Mouse (Mus musculus): ENCODE data around the gene Tll1.
A peak's percentile ranks its signal among the peaks of the same experiment; 100 is the strongest.

The Tll1 gene

DNA sequence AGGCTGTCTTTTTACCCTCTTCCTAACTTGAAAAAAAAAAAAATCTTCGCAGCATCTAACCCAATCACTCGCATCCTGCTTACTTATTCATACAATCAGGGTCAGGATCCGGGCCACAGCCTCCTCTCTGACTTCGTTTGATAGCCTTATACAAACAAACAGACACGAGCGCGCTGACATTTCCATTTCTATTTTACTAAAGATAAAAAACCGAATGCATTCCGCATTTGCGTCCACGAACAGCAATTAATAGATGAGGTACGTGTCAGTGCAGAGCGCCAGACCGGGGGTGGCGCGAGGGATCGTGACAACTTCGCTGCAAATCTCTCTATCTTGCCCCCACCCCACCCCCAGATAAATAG lies at the start of gene Tll1:
Tll1 (minus strand) TSS at position 248 of the 362 bp plus-strand sequence.
- peak; percentile 48 to 61 for DNase-seq

DNA sequence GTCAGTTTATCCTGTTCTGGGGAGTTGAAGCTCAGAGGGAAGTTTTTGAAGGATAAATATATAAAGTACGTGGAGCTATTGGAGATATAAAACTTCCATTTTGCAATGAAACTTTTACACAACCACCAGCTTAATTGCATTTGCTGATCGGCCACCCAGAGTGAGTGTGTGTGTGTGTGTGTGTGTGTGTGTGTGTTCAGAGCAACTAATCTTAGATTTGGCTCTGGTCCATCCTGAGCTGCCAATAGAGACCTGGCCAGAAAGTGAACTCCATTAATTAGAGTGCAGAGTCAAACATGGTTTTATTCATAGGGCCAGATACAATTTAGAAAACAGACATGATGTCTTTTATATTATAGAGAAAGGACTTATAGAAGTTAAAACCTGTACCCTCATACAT lies 32.6 kb upstream of the Tll1 start:
- peak; percentile 45 to 51 for DNase-seq

GRCm38 (mm10) chr8:64221600-64221999 lies 15.5 kb upstream of the Tll1 start:
- no peak for DNase-seq

DNA sequence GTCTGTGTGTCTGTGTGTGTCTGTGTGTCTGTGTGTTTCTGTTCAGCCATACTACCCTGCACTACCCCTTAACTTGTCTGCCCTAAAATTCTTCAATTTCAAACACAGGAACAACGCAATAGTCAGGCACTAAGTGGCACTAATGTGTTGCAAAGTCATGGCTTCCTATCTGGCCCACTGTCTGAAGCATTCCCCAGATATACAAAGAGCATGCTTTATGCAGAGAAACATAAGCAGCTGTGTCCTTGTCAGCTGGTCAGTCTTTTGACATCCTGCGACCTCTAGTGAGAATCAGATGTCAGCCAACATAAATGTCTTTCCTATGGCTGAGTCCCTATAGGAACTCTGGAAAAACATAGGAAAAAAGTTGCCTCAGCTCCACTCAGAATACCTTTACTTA lies 11.6 kb upstream of the Tll1 start:
- no peak for DNase-seq

GRCm38 (mm10) chr8:64216252-64216651 lies 10.2 kb upstream of the Tll1 start:
- no peak for DNase-seq

DNA sequence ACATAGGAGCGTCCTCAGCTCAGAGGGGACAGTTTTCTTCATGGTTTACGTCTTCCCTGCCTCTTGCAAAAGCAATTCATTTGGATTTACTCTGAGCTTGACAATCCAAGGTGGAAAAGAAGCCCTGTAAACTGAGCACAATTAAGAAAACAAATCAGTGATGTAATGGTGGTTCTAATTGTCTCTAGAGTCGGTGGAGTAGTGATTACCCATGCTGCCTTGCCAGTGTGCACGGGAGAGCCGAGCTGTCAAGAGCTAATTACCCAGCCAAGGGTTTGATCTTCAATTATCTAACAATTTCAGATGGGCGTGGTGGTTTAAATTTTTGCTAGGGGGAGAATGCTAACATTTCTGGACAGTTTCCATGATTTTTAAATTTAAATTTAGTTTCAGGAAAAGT lies 9.3 kb upstream of the Tll1 start:
- DNase-seq = no peak

DNA sequence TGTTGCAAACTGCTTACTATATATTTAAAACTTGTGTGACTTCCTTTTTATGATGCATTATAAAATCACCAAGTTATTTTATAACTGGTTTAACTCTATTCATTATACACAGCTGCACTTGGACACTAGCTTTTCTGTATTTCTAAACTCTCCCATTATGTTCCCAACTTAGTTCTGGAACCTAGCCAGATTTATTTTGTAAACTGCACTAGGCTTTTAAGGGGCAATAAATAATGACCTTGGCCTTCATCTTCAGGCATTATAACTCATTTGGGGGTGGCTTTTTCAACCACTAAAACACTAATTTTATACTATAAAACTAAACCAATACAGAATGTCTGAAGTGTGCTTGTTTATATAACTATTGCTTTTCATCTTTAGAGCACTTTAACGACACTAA lies 8.8 kb upstream of the Tll1 start:
- no peak for DNase-seq

- DNase-seq = peak; percentile 69 to 70
These were observed 365 bp upstream of the Tll1 start for GRCm38 (mm10) chr8:64206411-64206861.

- DNase-seq = peak; percentile 81 to 83
These were observed 599 bp downstream of the Tll1 start for GRCm38 (mm10) chr8:64205321-64206023.

DNA sequence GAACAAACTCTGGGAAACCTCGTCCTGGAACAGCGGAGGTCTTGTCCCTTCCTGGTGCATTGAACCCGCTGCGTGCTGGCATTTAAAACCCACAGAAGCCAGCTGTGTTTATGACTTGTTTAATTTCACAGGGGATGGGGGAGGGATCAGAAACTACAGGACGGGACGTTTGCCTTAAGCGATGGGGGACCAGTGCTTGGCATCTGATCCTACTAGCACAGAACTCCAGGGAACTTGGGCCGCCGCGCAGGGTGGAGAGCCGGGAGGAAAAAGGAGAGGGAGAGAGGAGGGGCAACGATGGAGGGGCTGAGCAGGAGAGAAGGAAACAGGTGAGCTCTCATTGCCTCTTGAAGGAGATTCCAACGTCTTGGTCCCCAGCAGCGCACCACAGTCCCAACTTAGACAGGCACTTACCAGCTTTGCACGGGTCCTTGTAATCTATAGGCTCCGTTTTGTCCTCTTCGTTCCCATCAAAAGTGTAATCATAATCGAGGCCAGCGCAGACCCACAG lies 1.2 kb downstream of the Tll1 start:
- peak; percentile 41 to 46 for DNase-seq

DNA sequence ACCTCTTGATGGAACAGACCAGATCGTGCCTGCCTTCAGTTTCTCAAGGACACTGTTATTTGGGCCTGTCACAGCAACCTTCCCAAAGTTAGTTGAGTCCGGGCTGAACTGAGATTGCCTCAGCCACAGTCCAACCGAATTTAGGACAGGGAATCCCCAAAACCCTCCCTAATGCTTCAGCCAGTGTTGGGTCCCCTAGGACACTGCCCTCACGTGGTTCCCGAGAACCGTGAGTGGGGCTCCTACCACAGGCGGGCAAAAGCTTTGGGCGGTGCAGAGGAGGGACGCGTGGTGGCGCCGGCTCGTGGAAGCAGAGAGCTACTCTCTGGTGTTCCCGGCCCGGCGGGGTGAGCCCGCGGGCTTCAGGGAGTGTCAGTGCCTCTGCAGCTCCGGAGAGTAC lies 1.9 kb downstream of the Tll1 start:
- DNase-seq = peak; percentile 78 to 84

DNA sequence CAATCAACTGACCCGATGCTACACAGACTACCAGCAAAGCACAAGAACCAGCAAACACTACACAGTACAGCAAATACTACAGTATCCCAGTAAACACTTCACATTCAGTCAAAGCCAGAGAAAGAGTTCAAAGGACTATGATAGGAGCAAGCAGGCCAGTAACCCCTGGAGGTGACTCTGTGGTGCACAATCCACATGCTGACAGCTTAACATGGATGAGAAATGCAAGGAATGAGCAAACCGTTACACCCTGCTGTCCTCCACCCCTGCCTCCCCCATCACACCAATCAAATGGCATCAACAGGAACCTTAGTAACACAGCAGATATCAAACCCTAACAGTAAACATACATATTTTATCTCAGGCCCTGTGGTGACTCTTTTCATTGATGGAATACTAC lies 7.7 kb downstream of the Tll1 start:
- no peak for DNase-seq

DNA sequence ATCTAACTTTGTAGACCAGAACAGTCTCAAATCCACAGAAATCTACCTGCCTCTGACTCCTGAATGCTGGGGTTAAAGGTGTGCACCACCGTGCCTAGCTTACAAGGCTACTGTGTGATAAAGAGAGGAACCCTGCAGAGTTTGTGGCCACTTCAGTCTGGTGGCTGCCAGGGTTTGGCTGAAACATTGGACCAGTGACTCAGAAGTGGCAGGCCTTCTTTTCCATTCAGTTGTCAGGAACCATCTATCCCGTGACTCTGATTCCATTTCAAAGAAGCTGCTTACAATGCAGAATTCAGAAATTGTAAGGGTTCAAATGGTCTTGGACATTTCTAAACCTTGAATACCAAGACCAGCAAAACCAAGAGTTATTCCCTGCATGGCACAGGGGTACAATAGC lies 12.7 kb downstream of the Tll1 start:
- no peak for DNase-seq

GRCm38 (mm10) chr8:64187881-64188280 lies 18.2 kb downstream of the Tll1 start:
- DNase-seq = no peak

GRCm38 (mm10) chr8:64176931-64177330 lies 29.1 kb downstream of the Tll1 start:
- DNase-seq = peak; percentile 32 to 37

GRCm38 (mm10) chr8:64174916-64175315 lies 31.2 kb downstream of the Tll1 start:
- DNase-seq = no peak

DNA sequence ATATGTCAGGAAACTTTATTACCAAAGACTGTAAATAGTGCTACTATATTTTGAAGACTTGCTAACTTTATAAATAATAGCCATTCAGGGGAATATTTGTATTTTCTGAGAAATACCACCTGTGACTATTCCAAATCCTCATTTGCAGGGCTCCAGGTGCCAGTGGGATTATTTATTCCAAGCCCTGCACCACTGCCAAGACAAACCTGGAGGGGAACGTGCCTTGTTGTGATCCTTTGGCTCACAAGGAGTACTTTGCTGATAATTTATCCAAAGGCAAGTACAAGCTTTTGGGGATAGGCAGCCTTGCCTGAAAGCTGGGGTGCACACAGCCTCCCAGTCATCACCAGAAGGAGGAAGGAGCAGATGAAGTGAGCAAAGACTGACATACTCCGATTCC lies 32.3 kb downstream of the Tll1 start:
- DNase-seq = peak in 1 of 2 experiments; percentile 20

DNA sequence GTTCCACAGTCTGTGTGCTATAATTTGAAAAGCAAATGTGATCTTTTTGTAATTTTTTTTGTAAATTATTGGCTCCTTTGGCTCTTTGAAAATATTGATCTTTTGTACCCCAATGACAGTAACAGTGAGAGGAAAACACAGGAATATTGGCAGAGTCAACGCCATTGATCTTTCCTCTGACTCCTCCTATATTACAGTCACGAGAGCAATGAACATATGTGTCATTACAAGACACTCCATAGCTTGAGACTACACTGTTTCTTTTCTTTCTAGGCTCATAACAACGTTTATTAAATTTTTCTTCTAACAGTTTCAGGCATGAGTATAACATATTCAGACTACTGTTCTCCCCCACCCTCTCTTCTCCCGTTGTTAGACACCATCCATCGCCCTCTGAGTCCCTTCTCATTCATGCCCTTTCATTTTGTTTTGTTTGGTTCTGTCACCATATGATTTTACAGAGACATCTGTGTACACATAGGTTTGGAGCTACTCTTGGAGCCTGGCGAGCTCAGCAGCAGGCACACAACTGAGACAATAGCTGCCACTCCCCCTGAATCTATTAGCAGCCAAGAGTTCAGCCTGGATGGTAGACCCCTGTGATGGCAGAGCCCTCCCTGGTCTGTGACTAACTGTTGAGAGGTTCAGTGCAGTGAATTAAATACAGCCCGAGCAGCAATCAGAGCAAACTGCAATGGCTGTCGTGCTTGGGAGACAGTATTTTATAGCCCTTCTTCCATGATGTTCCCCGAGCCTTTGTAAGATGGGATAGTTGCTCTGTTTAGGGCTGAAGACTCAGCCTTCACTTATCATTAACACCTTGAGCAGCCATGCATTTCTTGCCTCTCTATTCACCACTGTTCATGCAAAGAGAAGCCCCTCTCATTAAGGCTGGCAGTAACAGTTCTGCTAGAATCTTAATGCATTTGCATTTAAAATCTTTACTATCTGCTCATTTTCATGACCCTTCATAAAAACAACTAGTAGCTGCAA lies 52.9 kb downstream of the Tll1 start:
- peak; percentile 39 to 55 for DNase-seq

GRCm38 (mm10) chr8:64152216-64152804 lies 53.8 kb downstream of the Tll1 start:
- DNase-seq = peak; percentile 87 to 92

DNA sequence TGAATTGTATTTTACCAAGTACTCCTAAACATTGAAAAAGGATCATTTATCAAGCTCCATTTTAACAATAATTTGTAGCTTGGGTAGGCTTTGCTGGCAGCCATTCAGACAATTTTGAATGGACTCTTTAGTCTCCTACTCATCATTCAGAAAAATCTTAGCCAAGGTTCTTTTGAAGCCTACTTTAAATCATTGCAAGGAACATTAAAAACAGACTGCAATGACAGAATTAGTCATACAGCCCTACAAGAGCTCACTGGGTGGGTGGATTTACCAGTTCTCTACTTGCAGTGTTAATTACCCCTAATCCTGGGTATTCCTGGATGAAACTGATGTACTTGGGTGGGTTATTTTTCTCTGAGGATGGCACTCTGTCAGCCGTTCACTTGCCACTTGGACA lies 69.5 kb downstream of the Tll1 start:
- DNase-seq = no peak

- DNase-seq = peak; percentile 59 to 67
These were observed 98.9 kb downstream of the Tll1 start for GRCm38 (mm10) chr8:64107190-64107589.

- no peak for DNase-seq
These were observed 132.7 kb downstream of the Tll1 start for GRCm38 (mm10) chr8:64073396-64073795.

- no peak for DNase-seq
These were observed 146.2 kb downstream of the Tll1 start for GRCm38 (mm10) chr8:64059867-64060266.

Data from cerebellum, postnatal 10 days (tissue).